Mouse (Mus musculus) thymus, adult 2 months (tissue): Measurements from ENCODE around the gene March2.

Experiments used
- CTCF ChIP-seq: fragments of 200-500 bp; IDR thresholded peaks from 2 replicates; pipeline ENCODE4 v1.5.1; 2012; ENCODE audit warnings: mild to moderate bottlenecking, control low read depth, low read length, moderate library complexity, borderline replicate concordance; ENCODE audit not compliant: control insufficient read depth, poor library complexity, insufficient read depth; ENCODE audit errors: extremely low read depth
- POLR2A ChIP-seq: fragments of 200-500 bp; IDR thresholded peaks from 2 replicates; pipeline ENCODE4 v1.6.1; 2012; ENCODE audit warnings: mild to moderate bottlenecking, low read length, control low read depth, moderate library complexity; ENCODE audit not compliant: control insufficient read depth, poor library complexity, insufficient read depth; ENCODE audit errors: extremely low read depth

DNA sequence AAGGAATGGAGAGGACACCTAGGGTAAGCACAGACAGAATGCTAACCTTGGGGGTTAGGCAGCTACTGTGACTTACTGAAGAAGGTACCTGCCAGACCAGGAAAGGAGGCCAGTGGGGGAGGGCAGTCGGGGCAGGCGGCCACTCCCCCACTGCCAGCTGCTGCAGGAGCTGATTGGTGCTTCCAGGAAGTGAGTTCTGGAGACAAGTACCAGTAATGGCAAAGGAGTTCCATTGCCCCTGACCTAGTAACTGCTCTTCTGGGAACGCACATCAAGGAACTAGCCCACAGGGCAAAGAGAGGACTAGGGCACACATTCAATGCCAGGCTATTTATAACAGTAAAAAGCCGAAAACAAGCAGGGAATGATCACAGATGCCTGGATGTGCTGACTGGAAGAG lies 38.8 kb upstream of the March2 start:
- no peak for TF ChIP-seq POLR2A
- TF ChIP-seq CTCF = no peak
